Mouse (Mus musculus) cerebellum, adult 2 months (tissue): Measurements from ENCODE around the gene Gm49352. TPM values are rescaled to one million over a fixed set of nuclear protein-coding genes. Genes with fewer than 3 reads are reported as not detected.
"Not testable (repeated sequence)": the region's sequence is repeated elsewhere in the genome, so short reads cannot be mapped to it uniquely, and the experiment has no call there.

Experiments used
- DNase-seq, 2 experiments: peaks; one replicate each; pipeline ENCODE4 v3.0.0; 2021
- H3K27ac ChIP-seq: fragments of 200-500 bp; 2 replicates; pipeline ENCODE4 v1.5.1; 2012; ENCODE audit warnings: low read length, control low read depth, inconsistent platforms; ENCODE audit not compliant: insufficient read depth
- H3K27me3 ChIP-seq: fragments of 200-500 bp; 2 replicates; pipeline ENCODE4 v1.6.1; 2012; ENCODE audit warnings: inconsistent platforms, mild to moderate bottlenecking, low read length, moderate library complexity; ENCODE audit not compliant: control insufficient read depth, insufficient read depth
- H3K4me1 ChIP-seq: fragments of 200-500 bp; 2 replicates; pipeline ENCODE4 v1.6.1; 2011; ENCODE audit warnings: low read length; ENCODE audit not compliant: control insufficient read depth, insufficient read depth
- H3K4me3 ChIP-seq: fragments of 200-500 bp; replicated peaks from 2 replicates; pipeline ENCODE3; 2011; ENCODE audit warnings: mild to moderate bottlenecking, low read depth, low read length, control low read depth; ENCODE audit not compliant: insufficient read depth
- CTCF ChIP-seq: fragments of 200-500 bp; IDR thresholded peaks from 2 replicates; pipeline ENCODE4 v1.5.1; 2011; ENCODE audit warnings: low read depth, mild to moderate bottlenecking, control low read depth, low read length, moderate library complexity, borderline replicate concordance; ENCODE audit not compliant: insufficient read depth
- POLR2A ChIP-seq: fragments of 200-500 bp; IDR thresholded peaks from 2 replicates; pipeline ENCODE4 v1.6.1; 2011; ENCODE audit warnings: low read length, control low read depth, borderline replicate concordance; ENCODE audit not compliant: insufficient read depth
- WGBS: fragments of 180-500 bp; shearing (Covaris S2); methylation state at CpG from one replicate; pipeline ENCODE4 v1.1.7; 2018; 5-methylcytosine and 5-hydroxymethylcytosine counted together
- polyA plus RNA-seq: library from polyadenylated mRNA; depleted of rRNA; stranded (reverse); fragments of >200 nt; gene quantifications from 2 replicates; pipeline ENCODE4 v1.2.3, GENCODE M21; 2012; rRNA removed

Gm49352 gene
- not detected in 2 replicates for polyA plus RNA-seq

DNA sequence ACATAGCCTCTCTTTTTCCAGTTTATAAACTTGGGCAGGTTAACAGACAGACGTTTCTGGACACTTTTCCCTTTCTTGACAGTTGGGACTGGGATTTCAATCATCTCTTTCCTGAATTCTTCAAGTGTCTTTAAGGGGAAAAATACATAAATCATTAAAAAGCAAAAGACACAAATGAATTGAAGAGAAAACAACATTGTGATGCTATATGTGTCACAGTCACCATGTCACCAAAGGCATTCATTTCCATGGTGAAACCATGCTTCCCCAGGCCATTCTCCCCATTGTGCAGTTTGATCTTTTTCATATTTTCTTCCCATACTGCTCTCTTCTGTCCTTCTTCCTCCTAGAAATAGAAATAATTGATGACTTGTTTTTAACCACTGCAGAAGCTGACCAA lies at the start of gene Gm49352:
Gene Gm49352, minus strand, starts transcription at position 101 of the 400 bp plus-strand sequence.
- not testable (repeated sequence) for H3K27ac ChIP-seq, DNase-seq, H3K27me3 ChIP-seq, H3K4me3 ChIP-seq, H3K4me1 ChIP-seq
- WGBS: 13% methylated on average over 1 of the region's 1 CpGs

DNA sequence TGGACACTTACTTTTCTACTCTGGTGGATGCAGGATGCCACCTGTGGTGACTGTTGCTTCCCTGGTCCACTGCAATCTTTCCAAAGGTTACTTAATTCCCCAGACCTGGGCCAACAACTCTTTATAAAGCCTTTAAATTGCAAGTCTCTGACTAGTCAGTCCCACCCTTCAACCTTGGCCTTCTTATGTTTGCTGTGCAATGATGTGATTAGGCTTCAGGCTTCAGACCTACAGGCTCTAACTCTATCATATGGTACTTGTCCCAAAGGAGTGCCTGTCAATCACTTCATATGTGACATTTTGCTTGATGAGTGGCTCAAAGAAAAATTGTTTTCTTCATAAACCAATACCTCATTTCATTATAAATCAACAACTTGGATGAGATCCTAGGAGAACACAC lies 2.1 kb upstream of the Gm49352 start, which contains the start of gene Cts3:
Gene Cts3, minus strand, starts transcription at position 101 of the 400 bp plus-strand sequence.
- Histone ChIP-seq H3K4me3 (no peak within 1 kb of the TSS), H3K4me1 (no peaks in the 10 kb centered on the region), H3K27ac (no peak within 1 kb of the TSS), H3K27me3 (no peaks in the 10 kb centered on the region)
- TF ChIP-seq POLR2A (no peak), CTCF (no peak)
- no peak for DNase-seq

DNA sequence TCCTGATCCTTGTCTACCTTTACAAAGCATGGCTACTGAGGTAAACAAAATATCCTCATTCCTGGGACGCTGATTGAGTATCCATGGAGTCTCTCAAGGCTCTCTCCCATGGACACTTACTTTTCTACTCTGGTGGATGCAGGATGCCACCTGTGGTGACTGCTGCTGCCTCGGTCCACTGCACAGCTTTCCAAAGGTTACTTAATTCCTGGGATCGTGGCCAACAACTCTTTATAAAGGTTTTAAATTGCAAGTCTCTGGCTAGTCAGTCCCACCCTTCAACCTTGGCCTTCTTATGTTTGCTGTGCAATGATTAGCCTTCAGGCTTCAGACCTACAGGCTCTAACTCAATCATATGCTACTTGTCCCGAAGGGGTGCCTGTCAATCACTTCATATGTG lies 26.3 kb downstream of the Gm49352 start, which contains the start of gene Ctsm:
Gene Ctsm, minus strand, starts transcription at position 209 of the 400 bp plus-strand sequence.
- Histone ChIP-seq H3K27ac (no peak within 1 kb of the TSS), H3K4me3 (no peak within 1 kb of the TSS), H3K4me1 (no peaks in the 10 kb centered on the region), H3K27me3 (no peaks in the 10 kb centered on the region)
- no peak for TF ChIP-seq POLR2A
- TF ChIP-seq CTCF: no peak
- 61% methylated on average over 4 of the region's 4 CpGs for WGBS
- no peak for DNase-seq

Other genes starting within 250 kb of the Gm49352 start
- gene Cts7, start 210.0 kb downstream of the Gm49352 start, polyA plus RNA-seq: not detected in 2 replicates
- gene Ctsm, start 26.3 kb downstream of the Gm49352 start, polyA plus RNA-seq: not detected in 2 replicates
- not detected in 2 replicates for gene Cts3, start 2.0 kb upstream of the Gm49352 start, polyA plus RNA-seq